Mouse (Mus musculus): Measurements from ENCODE around the gene Ankrd7. TPM values are rescaled to one million over a fixed set of nuclear protein-coding genes. Genes with fewer than 3 reads are reported as not detected.

The Ankrd7 gene
- polyA plus RNA-seq, 1 experiment, result not detected

GRCm38 (mm10) chr6:18848051-18848701, 17.9 kb upstream of the Ankrd7 start, which contains the start of gene Lsm8:
TSS of gene Lsm8 (plus strand) at chr6:18848579.
- H3K4me3 ChIP-seq (ENCODE audit: insufficient read depth, poor library complexity, severe bottlenecking), result peak within 1 kb of the TSS; percentile 81
- H3ac ChIP-seq (ENCODE audit: control insufficient read depth, insufficient read length, low read depth), result peak within 1 kb of the TSS; percentile 90
- H3K36me3 ChIP-seq (ENCODE audit: control insufficient read depth, insufficient read depth), result peaks cover 32% of the 10 kb centered on the region
- no peaks in the 10 kb centered on the region for H3K27me3 ChIP-seq (ENCODE audit: control insufficient read depth, insufficient read depth, insufficient read length)
- peaks cover 33% of the 10 kb centered on the region for H3K79me3 ChIP-seq (ENCODE audit: low read depth)
- TF ChIP-seq MYOD1 (IDR thresholded peaks at IDR 0.05; ENCODE audit: control insufficient read depth, insufficient read length, low read depth) (no peak), MAX (IDR thresholded peaks at IDR 0.05) (peak; percentile 40)
- peaks cover 42% of the 10 kb centered on the region for H3K79me2 ChIP-seq (ENCODE audit: control insufficient read depth, insufficient read depth)

GRCm38 (mm10) chr6:18848702-18849061, 17.4 kb upstream of the Ankrd7 start:
- Histone ChIP-seq H3K27me3 (ENCODE audit: control insufficient read depth, insufficient read depth, insufficient read length) (no peaks in the 10 kb centered on the region), H3K79me2 (ENCODE audit: control insufficient read depth, insufficient read depth) (peaks cover 42% of the 10 kb centered on the region), H3K79me3 (ENCODE audit: low read depth) (peaks cover 33% of the 10 kb centered on the region), H3K4me3 (ENCODE audit: insufficient read depth, poor library complexity, severe bottlenecking) (peak overlapping the region; percentile 81), H3K36me3 (ENCODE audit: control insufficient read depth, insufficient read depth) (peaks cover 37% of the 10 kb centered on the region), H3ac (ENCODE audit: control insufficient read depth, insufficient read length, low read depth) (peak overlapping the region; percentile 90)
- TF ChIP-seq FOSL1 (IDR thresholded peaks at IDR 0.05; ENCODE audit: insufficient read depth, low read length, poor library complexity, severe bottlenecking) (no peak), MYOG (IDR thresholded peaks at IDR 0.05; ENCODE audit: control insufficient read depth, extremely low read depth, insufficient read length) (no peak), MYOD1 (IDR thresholded peaks at IDR 0.05; ENCODE audit: control insufficient read depth, insufficient read length, low read depth) (no peak), USF1 (IDR thresholded peaks at IDR 0.05; ENCODE audit: low read depth) (no peak), MAX (IDR thresholded peaks at IDR 0.05) (peak; percentile 3)

- H3K36me3 ChIP-seq (ENCODE audit: control insufficient read depth, insufficient read depth), result peaks cover 62% of the 10 kb centered on the region
- H3K4me3 ChIP-seq (ENCODE audit: insufficient read depth, poor library complexity, severe bottlenecking), result no peak overlapping the region
- H3K27me3 ChIP-seq (ENCODE audit: control insufficient read depth, insufficient read depth, insufficient read length), result no peaks in the 10 kb centered on the region
- H3K79me3 ChIP-seq (ENCODE audit: low read depth), result peaks cover 17% of the 10 kb centered on the region
- peaks cover 24% of the 10 kb centered on the region for H3K79me2 ChIP-seq (ENCODE audit: control insufficient read depth, insufficient read depth)
- H3ac ChIP-seq (ENCODE audit: control insufficient read depth, insufficient read length, low read depth), result no peak overlapping the region
- TF ChIP-seq MYOG (IDR thresholded peaks at IDR 0.05; ENCODE audit: control insufficient read depth, extremely low read depth, insufficient read length) (no peak), CEBPB (IDR thresholded peaks at IDR 0.05; ENCODE audit: low read depth) (no peak), MAX (IDR thresholded peaks at IDR 0.05) (no peak), MYOD1 (IDR thresholded peaks at IDR 0.05; ENCODE audit: control insufficient read depth, insufficient read length, low read depth) (no peak), CTCF (IDR thresholded peaks at IDR 0.05; ENCODE audit: control insufficient read depth, insufficient read depth, insufficient read length) (no peak)
Measured at GRCm38 (mm10) chr6:18855323-18855722, 10.8 kb upstream of the Ankrd7 start.

GRCm38 (mm10) chr6:18856487-18857078, 9.5 kb upstream of the Ankrd7 start:
- no peak overlapping the region for H3K4me3 ChIP-seq (ENCODE audit: insufficient read depth, poor library complexity, severe bottlenecking)

GRCm38 (mm10) chr6:18889030-18889429, 22.9 kb downstream of the Ankrd7 start:
- Histone ChIP-seq H3ac (ENCODE audit: control insufficient read depth, insufficient read length, low read depth) (no peak overlapping the region), H3K79me2 (ENCODE audit: control insufficient read depth, insufficient read depth) (no peaks in the 10 kb centered on the region), H3K36me3 (ENCODE audit: control insufficient read depth, insufficient read depth) (no peaks in the 10 kb centered on the region), H3K79me3 (ENCODE audit: low read depth) (no peaks in the 10 kb centered on the region), H3K4me3 (ENCODE audit: insufficient read depth, poor library complexity, severe bottlenecking) (no peak overlapping the region), H3K27me3 (ENCODE audit: control insufficient read depth, insufficient read depth, insufficient read length) (no peaks in the 10 kb centered on the region)
- TF ChIP-seq CEBPB (IDR thresholded peaks at IDR 0.05; ENCODE audit: low read depth), result no peak
- no peak for TF ChIP-seq MYOD1 (IDR thresholded peaks at IDR 0.05; ENCODE audit: control insufficient read depth, insufficient read length, low read depth)
- TF ChIP-seq MYOG (IDR thresholded peaks at IDR 0.05; ENCODE audit: control insufficient read depth, extremely low read depth, insufficient read length), result no peak
- TF ChIP-seq USF1 (IDR thresholded peaks at IDR 0.05; ENCODE audit: low read depth), result no peak
- TF ChIP-seq MAX (IDR thresholded peaks at IDR 0.05), result no peak
- no peak for TF ChIP-seq CTCF (IDR thresholded peaks at IDR 0.05; ENCODE audit: control insufficient read depth, insufficient read depth, insufficient read length)
- no peak for TF ChIP-seq FOSL1 (IDR thresholded peaks at IDR 0.05; ENCODE audit: insufficient read depth, low read length, poor library complexity, severe bottlenecking)

More at GRCm38 (mm10) chr6:18856487-18857078, 9.5 kb upstream of the Ankrd7 start:
- Histone ChIP-seq H3K27me3 (ENCODE audit: control insufficient read depth, insufficient read depth, insufficient read length) (no peaks in the 10 kb centered on the region), H3K79me2 (ENCODE audit: control insufficient read depth, insufficient read depth) (peaks cover 11% of the 10 kb centered on the region), H3K36me3 (ENCODE audit: control insufficient read depth, insufficient read depth) (peaks cover 50% of the 10 kb centered on the region), H3K79me3 (ENCODE audit: low read depth) (peaks cover 6% of the 10 kb centered on the region), H3ac (ENCODE audit: control insufficient read depth, insufficient read length, low read depth) (no peak overlapping the region)
- no peak for TF ChIP-seq MYOD1 (IDR thresholded peaks at IDR 0.05; ENCODE audit: control insufficient read depth, insufficient read length, low read depth)
- no peak for TF ChIP-seq MAX (IDR thresholded peaks at IDR 0.05)
- TF ChIP-seq CTCF (IDR thresholded peaks at IDR 0.05; ENCODE audit: control insufficient read depth, insufficient read depth, insufficient read length), result no peak
- TF ChIP-seq USF1 (IDR thresholded peaks at IDR 0.05; ENCODE audit: low read depth), result no peak
- no peak for TF ChIP-seq MYOG (IDR thresholded peaks at IDR 0.05; ENCODE audit: control insufficient read depth, extremely low read depth, insufficient read length)
- no peak for TF ChIP-seq CEBPB (IDR thresholded peaks at IDR 0.05; ENCODE audit: low read depth)
- no peak for TF ChIP-seq FOSL1 (IDR thresholded peaks at IDR 0.05; ENCODE audit: insufficient read depth, low read length, poor library complexity, severe bottlenecking)

- H3ac ChIP-seq (ENCODE audit: control insufficient read depth, insufficient read length, low read depth), result no peak overlapping the region
- H3K27me3 ChIP-seq (ENCODE audit: control insufficient read depth, insufficient read depth, insufficient read length), result no peaks in the 10 kb centered on the region
- no peaks in the 10 kb centered on the region for H3K79me3 ChIP-seq (ENCODE audit: low read depth)
- H3K36me3 ChIP-seq (ENCODE audit: control insufficient read depth, insufficient read depth), result no peaks in the 10 kb centered on the region
- H3K4me3 ChIP-seq (ENCODE audit: insufficient read depth, poor library complexity, severe bottlenecking), result no peak overlapping the region
- TF ChIP-seq MAX (IDR thresholded peaks at IDR 0.05) (no peak), FOSL1 (IDR thresholded peaks at IDR 0.05; ENCODE audit: insufficient read depth, low read length, poor library complexity, severe bottlenecking) (no peak), CTCF (IDR thresholded peaks at IDR 0.05; ENCODE audit: control insufficient read depth, insufficient read depth, insufficient read length) (no peak), CEBPB (IDR thresholded peaks at IDR 0.05; ENCODE audit: low read depth) (no peak), MYOD1 (IDR thresholded peaks at IDR 0.05; ENCODE audit: control insufficient read depth, insufficient read length, low read depth) (no peak), MYOG (IDR thresholded peaks at IDR 0.05; ENCODE audit: control insufficient read depth, extremely low read depth, insufficient read length) (no peak), USF1 (IDR thresholded peaks at IDR 0.05; ENCODE audit: low read depth) (no peak)
- H3K79me2 ChIP-seq (ENCODE audit: control insufficient read depth, insufficient read depth), result no peaks in the 10 kb centered on the region
Measured at GRCm38 (mm10) chr6:18894142-18894541, 28.0 kb downstream of the Ankrd7 start.
